Mouse (Mus musculus) forebrain, embryonic 12.5 days (tissue): ENCODE measurements at regions not wholly inside any gene's neighbourhood (a gene's known extent, or its start where the extent isn't known, plus 50 kb on each side); places are given as distances from the start of the nearest gene placed in this dataset.
A peak's percentile ranks its signal among the peaks of the same experiment; 100 is the strongest.
"Not testable (repeated sequence)": the region's sequence is repeated elsewhere in the genome, so short reads cannot be mapped to it uniquely, and the experiment has no call there.

Experiments
- ATAC-seq: fragments of 200-750 bp; cut with Nextera tagmentation; 2 replicates; pipeline ENCODE4 v1.8.0; 2017; ENCODE audit warnings: moderate TSS enrichment; ENCODE audit not compliant: low FRiP score
- H3K27ac ChIP-seq: fragments of 300-500 bp; sonication (generic); 2 replicates; pipeline ENCODE4 v1.5.1; 2016; ENCODE audit warnings: mild to moderate bottlenecking
- H3K27me3 ChIP-seq: fragments of 300-500 bp; sonication (generic); 2 replicates; pipeline ENCODE4 v1.6.1; 2016; ENCODE audit warnings: mild to moderate bottlenecking
- H3K36me3 ChIP-seq: fragments of 300-500 bp; sonication (generic); replicated peaks from 2 replicates; pipeline ENCODE4 v1.6.1; 2016; ENCODE audit warnings: mild to moderate bottlenecking
- H3K4me1 ChIP-seq: fragments of 300-500 bp; sonication (generic); 2 replicates; pipeline ENCODE4 v1.6.1; 2016
- H3K4me2 ChIP-seq: fragments of 300-500 bp; sonication (generic); 2 replicates; pipeline ENCODE4 v1.6.1; 2016; ENCODE audit warnings: mild to moderate bottlenecking, moderate library complexity
- H3K4me3 ChIP-seq: fragments of 300-500 bp; sonication (generic); replicated peaks from 2 replicates; pipeline ENCODE4 v1.5.1; 2016; ENCODE audit warnings: mild to moderate bottlenecking
- H3K9ac ChIP-seq: fragments of 300-500 bp; sonication (generic); 2 replicates; pipeline ENCODE4 v1.6.1; 2016; ENCODE audit warnings: mild to moderate bottlenecking
- H3K9me3 ChIP-seq: fragments of 300-500 bp; sonication (generic); 2 replicates; pipeline ENCODE4 v1.6.1; 2016
- WGBS: fragments of 180-500 bp; shearing (Covaris S2); methylation state at CpG from one replicate; pipeline ENCODE4 v1.1.7; 2016; 5-methylcytosine and 5-hydroxymethylcytosine counted together

DNA sequence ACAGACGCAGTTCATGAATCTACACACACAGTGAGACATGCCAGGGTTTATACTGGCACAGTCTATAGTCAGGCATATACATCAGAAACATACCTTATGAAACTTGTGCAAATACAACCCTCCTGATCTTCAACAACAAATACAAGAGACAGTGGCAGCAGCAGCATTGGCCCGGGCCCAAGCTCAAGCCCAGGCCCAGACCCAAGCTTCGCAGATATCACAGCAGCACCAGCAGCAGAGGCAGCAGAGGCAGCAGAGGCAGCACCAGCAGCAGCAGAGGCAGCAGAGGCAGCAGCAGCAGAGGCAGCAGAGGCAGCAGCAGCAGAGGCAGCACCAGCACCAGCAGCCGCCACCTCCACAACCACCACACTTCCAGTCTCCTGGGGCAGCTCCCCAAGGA lies 80.0 kb downstream of the Samd9l start:
- no peak for ATAC-seq
- Histone ChIP-seq H3K27ac (no peak overlapping the region), H3K27me3 (no peaks in the 10 kb centered on the region), H3K9ac (no peak overlapping the region), H3K36me3 (no peaks in the 10 kb centered on the region), H3K4me3 (no peak overlapping the region), H3K4me1 (no peaks in the 10 kb centered on the region), H3K9me3 (no peaks in the 10 kb centered on the region), H3K4me2 (no peak overlapping the region)
- WGBS = 88% methylated on average over 4 of the region's 4 CpGs

DNA sequence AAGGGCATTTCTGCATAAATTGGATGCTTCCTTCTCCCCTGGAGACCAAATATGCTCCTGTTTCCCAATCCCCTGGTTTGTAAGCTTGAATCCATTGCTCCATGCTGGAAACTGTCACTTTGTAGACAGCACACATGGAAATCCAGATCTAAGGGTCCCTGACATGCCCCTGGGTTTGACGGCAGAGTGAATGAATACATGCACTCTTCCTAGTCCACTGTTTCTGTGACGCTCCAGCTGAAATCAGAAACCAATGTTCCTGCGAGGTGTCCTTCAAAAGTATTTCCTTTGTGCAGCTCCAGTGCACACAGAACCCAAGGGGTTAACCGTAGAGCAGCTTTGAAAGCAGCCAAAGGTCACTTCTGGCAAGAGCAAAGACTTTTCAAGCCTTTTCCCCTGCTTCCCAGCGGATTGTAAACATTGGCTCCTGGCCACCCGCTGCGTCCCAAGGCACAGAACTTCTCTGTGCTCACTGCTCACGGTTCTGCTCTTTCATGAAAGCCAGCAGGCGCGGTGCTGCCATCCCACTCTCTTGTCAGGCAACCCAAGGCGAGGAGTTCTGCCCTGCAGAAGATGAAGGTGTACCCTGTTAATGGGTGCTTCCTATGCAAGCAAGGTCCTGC lies 91.7 kb downstream of the Samd9l start:
- under 1% methylated on average over 11 of the region's 11 CpGs for WGBS
- not testable (repeated sequence) for H3K9me3 ChIP-seq, H3K4me3 ChIP-seq, H3K4me1 ChIP-seq, H3K27me3 ChIP-seq, H3K36me3 ChIP-seq, ATAC-seq, H3K27ac ChIP-seq, H3K9ac ChIP-seq
- H3K4me2 ChIP-seq = peak overlapping the region; percentile 35

DNA sequence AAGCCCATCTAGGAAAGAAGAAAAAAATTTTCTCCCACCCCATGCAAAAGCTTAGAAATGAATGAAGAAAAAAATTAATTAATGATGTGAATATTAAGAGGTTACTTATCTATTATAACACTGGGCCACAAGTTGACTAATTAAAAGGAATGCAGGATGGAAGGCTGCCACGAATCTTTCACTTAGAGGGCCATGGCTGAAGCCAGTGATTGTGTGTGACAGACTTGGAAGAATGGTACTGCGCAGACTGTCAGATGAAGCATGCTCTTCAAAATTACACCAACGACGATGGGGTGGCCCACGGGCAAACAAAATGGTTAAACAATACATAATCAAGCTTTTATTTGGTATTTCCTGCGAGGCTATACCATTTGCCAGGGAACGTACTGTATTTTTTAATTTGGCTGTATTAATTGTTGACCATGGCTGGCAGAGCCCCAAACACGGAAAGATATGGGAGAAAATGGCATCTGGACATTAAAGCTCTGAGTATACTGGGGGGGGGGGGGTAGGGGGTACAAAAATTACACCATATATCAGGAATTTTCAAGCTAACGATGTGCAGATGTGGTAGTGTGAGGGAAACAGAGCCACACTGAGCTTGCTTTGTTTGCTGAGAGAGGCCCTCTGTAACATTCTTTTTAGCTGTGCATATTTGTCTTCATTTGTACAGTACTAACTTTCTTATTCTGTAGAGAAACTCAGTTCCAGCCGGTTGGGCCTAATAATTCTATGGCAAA lies 94.3 kb downstream of the Samd9l start:
- not testable (repeated sequence) for H3K27ac ChIP-seq, H3K4me3 ChIP-seq, H3K36me3 ChIP-seq, H3K9ac ChIP-seq, H3K4me1 ChIP-seq, ATAC-seq, H3K9me3 ChIP-seq, H3K4me2 ChIP-seq, H3K27me3 ChIP-seq
- 52% methylated on average over 10 of the region's 10 CpGs for WGBS

GRCm38 (mm10) chr6:3293316-3293715 lies 106.1 kb downstream of the Samd9l start:
- H3K9ac ChIP-seq, ATAC-seq, H3K9me3 ChIP-seq, H3K4me3 ChIP-seq, H3K36me3 ChIP-seq, H3K27ac ChIP-seq, H3K4me1 ChIP-seq, H3K27me3 ChIP-seq, H3K4me2 ChIP-seq: not testable (repeated sequence)
- WGBS = 91% methylated on average over 8 of the region's 8 CpGs

DNA sequence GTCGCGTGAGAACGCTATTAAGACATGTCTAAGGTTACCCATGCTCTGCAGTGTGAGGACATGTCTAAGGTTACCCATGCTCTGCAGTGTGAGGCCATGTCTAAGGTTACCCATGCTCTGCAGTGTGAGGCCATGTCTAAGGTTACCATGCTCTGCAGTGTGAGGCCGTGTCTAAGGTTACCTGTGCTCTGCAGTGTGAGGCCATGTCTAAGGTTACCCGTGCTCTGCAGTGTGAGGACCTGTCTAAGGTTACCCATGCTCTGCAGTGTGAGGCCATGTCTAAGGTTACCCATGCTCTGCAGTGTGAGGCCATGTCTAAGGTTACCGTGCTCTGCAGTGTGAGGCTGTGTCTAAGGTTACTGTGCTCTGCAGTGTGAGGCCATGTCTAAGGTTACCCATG lies 107.4 kb downstream of the Samd9l start:
- not testable (repeated sequence) for H3K9me3 ChIP-seq, ATAC-seq, H3K4me1 ChIP-seq, H3K4me3 ChIP-seq, H3K36me3 ChIP-seq, H3K27me3 ChIP-seq, H3K9ac ChIP-seq, H3K27ac ChIP-seq, H3K4me2 ChIP-seq
- WGBS = 96% methylated on average over 6 of the region's 6 CpGs

GRCm38 (mm10) chr6:3268726-3269125 lies 130.6 kb downstream of the Samd9l start:
- not testable (repeated sequence) for ATAC-seq, H3K4me2 ChIP-seq, H3K27me3 ChIP-seq, H3K4me1 ChIP-seq, H3K9ac ChIP-seq, H3K4me3 ChIP-seq, H3K9me3 ChIP-seq, H3K36me3 ChIP-seq, H3K27ac ChIP-seq
- 80% methylated on average over 3 of the region's 4 CpGs for WGBS

DNA sequence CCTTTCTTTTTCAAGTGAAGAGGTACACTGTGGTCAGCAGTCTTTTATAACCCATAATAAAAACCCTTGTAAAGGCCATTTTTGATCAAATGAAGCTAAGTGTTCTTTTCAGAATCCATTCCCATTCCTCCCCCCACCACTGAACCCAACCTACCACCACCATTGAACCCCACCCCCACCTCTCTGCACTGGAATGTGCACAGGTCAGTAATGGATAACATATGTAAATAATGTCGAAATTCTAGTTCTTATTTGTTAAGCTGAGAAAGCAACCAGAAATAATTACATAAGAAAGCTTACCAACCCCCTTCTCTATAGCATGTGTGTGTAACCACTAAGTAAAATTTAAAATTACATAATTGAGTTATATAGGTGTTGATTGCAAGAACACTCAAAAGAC lies 133.9 kb downstream of the Samd9l start:
- H3K27ac ChIP-seq, H3K9me3 ChIP-seq, H3K36me3 ChIP-seq, H3K4me1 ChIP-seq, H3K9ac ChIP-seq, ATAC-seq, H3K4me2 ChIP-seq, H3K4me3 ChIP-seq, H3K27me3 ChIP-seq: not testable (repeated sequence)
- 89% methylated on average over 1 of the region's 1 CpGs for WGBS
